Mouse (Mus musculus): Measurements from ENCODE around the gene Fam78b. TPM values are rescaled to one million over a fixed set of nuclear protein-coding genes. Genes with fewer than 3 reads are reported as not detected.
A peak's percentile ranks its signal among the peaks of the same experiment; 100 is the strongest.

The Fam78b gene
- polyA plus RNA-seq, 1 experiment from 2014 or later: 6.9 TPM

GRCm38 (mm10) chr1:167001844-167002485, 748 bp downstream of the Fam78b start:
- Histone ChIP-seq H3K4me3 (replicated peaks; ENCODE audit: low read length) (peak overlapping the region; percentile 63), H3K27ac (ENCODE audit: low read length) (peak overlapping the region; percentile 88), H3K4me2 (ENCODE audit: low read length) (peak overlapping the region; percentile 83), H3K27me3 (replicated peaks; ENCODE audit: control insufficient read depth, insufficient read depth, low read length) (no peaks in the 10 kb centered on the region), H3K9ac (replicated peaks; ENCODE audit: low read depth, low read length) (peak overlapping the region; percentile 81), H3K4me1 (replicated peaks; ENCODE audit: control insufficient read depth, insufficient read depth, low read length) (peaks cover 19% of the 10 kb centered on the region), H3K36me3 (ENCODE audit: control insufficient read depth, insufficient read depth) (no peaks in the 10 kb centered on the region), H3K9me3 (ENCODE audit: control insufficient read depth, low read length) (no peaks in the 10 kb centered on the region)
- WGBS: under 1% methylated on average over 30 of the region's 30 CpGs
- ATAC-seq: peak; percentile 18

GRCm38 (mm10) chr1:167002486-167002850, 1.3 kb downstream of the Fam78b start:
- Histone ChIP-seq H3K27me3 (replicated peaks; ENCODE audit: control insufficient read depth, insufficient read depth, low read length) (no peaks in the 10 kb centered on the region), H3K4me2 (ENCODE audit: low read length) (peak overlapping the region; percentile 83), H3K9ac (replicated peaks; ENCODE audit: low read depth, low read length) (peak overlapping the region; percentile 81), H3K9me3 (ENCODE audit: control insufficient read depth, low read length) (no peaks in the 10 kb centered on the region), H3K4me3 (replicated peaks; ENCODE audit: low read length) (peak overlapping the region; percentile 63), H3K4me1 (replicated peaks; ENCODE audit: control insufficient read depth, insufficient read depth, low read length) (peaks cover 19% of the 10 kb centered on the region), H3K27ac (ENCODE audit: low read length) (peak overlapping the region; percentile 88), H3K36me3 (ENCODE audit: control insufficient read depth, insufficient read depth) (no peaks in the 10 kb centered on the region)
- WGBS: under 1% methylated on average over 19 of the region's 19 CpGs
- ATAC-seq: no peak

- no peak overlapping the region for H3K4me2 ChIP-seq (ENCODE audit: low read length)
- no peaks in the 10 kb centered on the region for H3K36me3 ChIP-seq (ENCODE audit: control insufficient read depth, insufficient read depth)
- H3K27ac ChIP-seq (ENCODE audit: low read length): no peak overlapping the region
- peaks cover 19% of the 10 kb centered on the region for H3K4me1 ChIP-seq (replicated peaks; ENCODE audit: control insufficient read depth, insufficient read depth, low read length)
- no peaks in the 10 kb centered on the region for H3K9me3 ChIP-seq (ENCODE audit: control insufficient read depth, low read length)
- no peaks in the 10 kb centered on the region for H3K27me3 ChIP-seq (replicated peaks; ENCODE audit: control insufficient read depth, insufficient read depth, low read length)
- ATAC-seq: no peak
- 68% methylated on average over 2 of the region's 2 CpGs for WGBS
- H3K4me3 ChIP-seq (replicated peaks; ENCODE audit: low read length): no peak overlapping the region
- H3K9ac ChIP-seq (replicated peaks; ENCODE audit: low read depth, low read length): no peak overlapping the region
Observed at GRCm38 (mm10) chr1:167004621-167005020, 3.4 kb downstream of the Fam78b start.

GRCm38 (mm10) chr1:167007341-167007740, 6.1 kb downstream of the Fam78b start:
- H3K9ac ChIP-seq (replicated peaks; ENCODE audit: low read depth, low read length): no peak overlapping the region
- no peak overlapping the region for H3K4me3 ChIP-seq (replicated peaks; ENCODE audit: low read length)
- no peak overlapping the region for H3K27ac ChIP-seq (ENCODE audit: low read length)

GRCm38 (mm10) chr1:167010190-167010589, 9.0 kb downstream of the Fam78b start:
- no peak overlapping the region for H3K4me2 ChIP-seq (ENCODE audit: low read length)
- H3K27ac ChIP-seq (ENCODE audit: low read length): no peak overlapping the region
- 81% methylated on average over 9 of the region's 9 CpGs for WGBS
- H3K4me1 ChIP-seq (replicated peaks; ENCODE audit: control insufficient read depth, insufficient read depth, low read length): peaks cover 17% of the 10 kb centered on the region
- no peak for ATAC-seq
- H3K36me3 ChIP-seq (ENCODE audit: control insufficient read depth, insufficient read depth): no peaks in the 10 kb centered on the region
- H3K9me3 ChIP-seq (ENCODE audit: control insufficient read depth, low read length): no peaks in the 10 kb centered on the region
- no peak overlapping the region for H3K9ac ChIP-seq (replicated peaks; ENCODE audit: low read depth, low read length)
- H3K4me3 ChIP-seq (replicated peaks; ENCODE audit: low read length): no peak overlapping the region
- no peaks in the 10 kb centered on the region for H3K27me3 ChIP-seq (replicated peaks; ENCODE audit: control insufficient read depth, insufficient read depth, low read length)

More at GRCm38 (mm10) chr1:167007341-167007740, 6.1 kb downstream of the Fam78b start:
- no peaks in the 10 kb centered on the region for H3K9me3 ChIP-seq (ENCODE audit: control insufficient read depth, low read length)
- no peaks in the 10 kb centered on the region for H3K36me3 ChIP-seq (ENCODE audit: control insufficient read depth, insufficient read depth)
- H3K4me2 ChIP-seq (ENCODE audit: low read length): no peak overlapping the region
- 90% methylated on average over 6 of the region's 6 CpGs for WGBS
- H3K4me1 ChIP-seq (replicated peaks; ENCODE audit: control insufficient read depth, insufficient read depth, low read length): peaks cover 14% of the 10 kb centered on the region
- H3K27me3 ChIP-seq (replicated peaks; ENCODE audit: control insufficient read depth, insufficient read depth, low read length): no peaks in the 10 kb centered on the region
- ATAC-seq: no peak

GRCm38 (mm10) chr1:167011301-167011700, 10.1 kb downstream of the Fam78b start:
- Histone ChIP-seq H3K9me3 (ENCODE audit: control insufficient read depth, low read length) (no peaks in the 10 kb centered on the region), H3K4me1 (replicated peaks; ENCODE audit: control insufficient read depth, insufficient read depth, low read length) (peaks cover 20% of the 10 kb centered on the region), H3K36me3 (ENCODE audit: control insufficient read depth, insufficient read depth) (no peaks in the 10 kb centered on the region), H3K9ac (replicated peaks; ENCODE audit: low read depth, low read length) (no peak overlapping the region), H3K27ac (ENCODE audit: low read length) (no peak overlapping the region), H3K4me3 (replicated peaks; ENCODE audit: low read length) (no peak overlapping the region), H3K27me3 (replicated peaks; ENCODE audit: control insufficient read depth, insufficient read depth, low read length) (no peaks in the 10 kb centered on the region), H3K4me2 (ENCODE audit: low read length) (no peak overlapping the region)
- WGBS: 52% methylated on average over 6 of the region's 6 CpGs
- no peak for ATAC-seq

- Histone ChIP-seq H3K4me1 (replicated peaks; ENCODE audit: control insufficient read depth, insufficient read depth, low read length) (peaks cover 24% of the 10 kb centered on the region), H3K9me3 (ENCODE audit: control insufficient read depth, low read length) (no peaks in the 10 kb centered on the region), H3K27me3 (replicated peaks; ENCODE audit: control insufficient read depth, insufficient read depth, low read length) (no peaks in the 10 kb centered on the region), H3K27ac (ENCODE audit: low read length) (no peak overlapping the region; the same call in 1 of the 2 replicates), H3K4me3 (replicated peaks; ENCODE audit: low read length) (no peak overlapping the region), H3K9ac (replicated peaks; ENCODE audit: low read depth, low read length) (no peak overlapping the region), H3K36me3 (ENCODE audit: control insufficient read depth, insufficient read depth) (no peaks in the 10 kb centered on the region), H3K4me2 (ENCODE audit: low read length) (no peak overlapping the region)
- no peak for ATAC-seq
- WGBS: 37% methylated on average over 8 of the region's 8 CpGs
Observed at GRCm38 (mm10) chr1:167012616-167013015, 11.4 kb downstream of the Fam78b start.

DNA sequence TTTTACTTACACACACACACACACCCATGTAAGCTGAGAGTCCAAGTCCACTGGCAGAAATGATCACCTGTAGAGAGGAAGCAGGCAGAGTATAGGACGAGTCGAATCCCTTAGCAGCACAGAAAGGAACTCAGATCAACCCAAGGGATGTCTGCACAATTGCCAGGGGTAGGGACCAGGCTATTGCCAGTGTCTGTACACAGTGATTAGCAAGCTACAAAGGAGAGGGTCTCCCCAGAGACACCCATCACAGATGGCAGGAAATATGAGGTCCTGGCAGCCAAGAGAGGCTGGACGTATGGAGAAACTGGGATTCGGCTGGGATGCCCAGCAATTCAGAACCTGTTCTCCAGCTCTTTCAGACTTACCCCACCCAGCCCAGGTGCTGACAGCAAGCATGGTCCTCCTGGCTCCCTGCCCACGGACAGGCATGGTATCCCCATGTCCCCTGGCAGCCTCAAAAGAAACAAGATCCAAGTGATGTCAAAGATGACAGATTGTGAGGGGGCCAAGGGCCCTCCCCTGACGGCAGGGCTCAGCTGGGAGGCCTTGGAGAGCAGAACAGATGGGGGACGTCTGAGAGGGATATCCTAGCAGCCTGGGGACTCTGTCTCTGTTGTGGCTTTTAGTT, 12.1 kb downstream of the Fam78b start:
- H3K9me3 ChIP-seq (ENCODE audit: control insufficient read depth, low read length): no peaks in the 10 kb centered on the region
- H3K4me2 ChIP-seq (ENCODE audit: low read length): no peak overlapping the region
- H3K9ac ChIP-seq (replicated peaks; ENCODE audit: low read depth, low read length): no peak overlapping the region
- no peak overlapping the region for H3K4me3 ChIP-seq (replicated peaks; ENCODE audit: low read length)
- peaks cover 24% of the 10 kb centered on the region for H3K4me1 ChIP-seq (replicated peaks; ENCODE audit: control insufficient read depth, insufficient read depth, low read length)
- peak overlapping the region; percentile 39 for H3K27ac ChIP-seq (ENCODE audit: low read length)
- no peaks in the 10 kb centered on the region for H3K36me3 ChIP-seq (ENCODE audit: control insufficient read depth, insufficient read depth)
- ATAC-seq: peak; percentile 91
- no peaks in the 10 kb centered on the region for H3K27me3 ChIP-seq (replicated peaks; ENCODE audit: control insufficient read depth, insufficient read depth, low read length)
- 29% methylated on average over 7 of the region's 7 CpGs for WGBS

GRCm38 (mm10) chr1:167016269-167016668, 15.1 kb downstream of the Fam78b start:
- ATAC-seq: no peak
- no peak overlapping the region for H3K4me3 ChIP-seq (replicated peaks; ENCODE audit: low read length)
- H3K4me2 ChIP-seq (ENCODE audit: low read length): no peak overlapping the region
- no peaks in the 10 kb centered on the region for H3K36me3 ChIP-seq (ENCODE audit: control insufficient read depth, insufficient read depth)
- H3K27ac ChIP-seq (ENCODE audit: low read length): no peak overlapping the region
- 54% methylated on average over 3 of the region's 3 CpGs for WGBS
- H3K4me1 ChIP-seq (replicated peaks; ENCODE audit: control insufficient read depth, insufficient read depth, low read length): peaks cover 24% of the 10 kb centered on the region
- no peaks in the 10 kb centered on the region for H3K9me3 ChIP-seq (ENCODE audit: control insufficient read depth, low read length)
- H3K9ac ChIP-seq (replicated peaks; ENCODE audit: low read depth, low read length): no peak overlapping the region
- H3K27me3 ChIP-seq (replicated peaks; ENCODE audit: control insufficient read depth, insufficient read depth, low read length): no peaks in the 10 kb centered on the region

Data from forebrain, embryonic 16.5 days (tissue).